Mouse (Mus musculus): ENCODE measurements around the gene Prrt4. TPM values are rescaled to one million over a fixed set of nuclear protein-coding genes. Genes with fewer than 3 reads are reported as not detected.
A peak's percentile ranks its signal among the peaks of the same experiment; 100 is the strongest.
"Not testable (repeated sequence)": the region's sequence is repeated elsewhere in the genome, so short reads cannot be mapped to it uniquely, and the experiment has no call there.

Gene Prrt4
- polyA plus RNA-seq, 1 experiment from 2014 or later = 0.07 TPM

- Histone ChIP-seq H3K4me3 (no peak overlapping the region), H3K27me3 (replicated peaks) (peaks cover 58% of the 10 kb centered on the region), H3K4me1 (peaks cover 38% of the 10 kb centered on the region), H3K4me2 (no peak overlapping the region), H3K9ac (no peak overlapping the region), H3K27ac (no peak overlapping the region), H3K9me3 (replicated peaks) (no peaks in the 10 kb centered on the region), H3K36me3 (no peaks in the 10 kb centered on the region)
- WGBS (ENCODE audit: insufficient replicate concordance) = 0% methylated on average over 1 of the region's 1 CpGs
- ATAC-seq = no peak
Measured at GRCm38 (mm10) chr6:29166196-29166595, 13.2 kb downstream of the Prrt4 start.

DNA sequence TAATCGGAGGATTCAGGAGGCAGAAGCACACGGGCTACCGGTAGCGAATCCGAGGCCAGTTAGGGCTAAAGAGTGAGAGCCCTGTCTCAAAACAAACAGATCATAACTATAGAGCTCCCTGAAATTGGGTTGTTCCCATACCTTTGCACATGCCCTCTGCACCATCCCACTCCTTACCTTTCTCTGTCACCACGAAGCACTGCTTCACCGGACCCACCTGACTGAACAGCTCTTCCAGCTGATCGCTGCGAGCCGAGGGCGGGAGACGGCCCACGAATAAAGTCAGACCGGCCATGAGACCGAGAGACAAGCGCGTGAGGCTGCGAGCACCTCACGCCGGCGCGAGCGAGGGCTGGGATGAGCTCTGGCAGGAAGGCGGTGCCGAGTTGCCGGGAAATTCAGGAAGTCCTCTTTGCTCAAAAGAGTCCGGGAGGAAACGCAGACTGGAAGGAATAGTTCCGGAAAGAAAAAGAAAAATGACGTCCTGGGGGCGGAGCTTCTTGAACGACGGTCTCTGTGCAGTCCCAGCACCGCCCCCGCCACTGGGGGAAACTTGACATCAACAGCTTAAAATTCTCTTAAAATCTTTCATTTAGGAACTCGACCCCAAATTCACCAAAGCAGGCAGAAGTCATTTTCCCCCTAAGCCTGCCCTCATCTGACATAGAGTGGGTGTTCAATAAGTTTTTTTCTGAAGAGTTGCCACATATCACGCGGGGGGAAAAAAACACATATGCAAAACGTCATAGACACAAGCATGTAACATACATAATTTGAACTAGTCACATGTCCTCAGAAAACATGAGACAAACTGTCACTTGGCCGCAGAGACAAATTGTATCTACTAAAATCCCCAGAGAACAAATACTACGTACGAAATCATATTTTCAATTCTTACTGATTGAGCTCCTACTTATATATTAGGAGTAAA lies 14.8 kb downstream of the Prrt4 start, which contains the start of gene Rbm28:
Rbm28 (minus strand) TSS at position 693 of the 931 bp plus-strand sequence.
- peak within 1 kb of the TSS; percentile 87 for H3K9ac ChIP-seq

GRCm38 (mm10) chr6:29161291-29161690 lies 18.1 kb downstream of the Prrt4 start:
- not testable (repeated sequence) for H3K9me3 ChIP-seq (replicated peaks); ATAC-seq; H3K9ac ChIP-seq; H3K27ac ChIP-seq; H3K4me3 ChIP-seq; H3K4me2 ChIP-seq
- H3K36me3 ChIP-seq = peaks cover 41% of the 10 kb centered on the region
- 98% methylated on average over 5 of the region's 5 CpGs for WGBS (ENCODE audit: insufficient replicate concordance)
- peaks cover 10% of the 10 kb centered on the region for H3K27me3 ChIP-seq (replicated peaks)
- peaks cover 25% of the 10 kb centered on the region for H3K4me1 ChIP-seq

More for the DNA sequence above, 14.8 kb downstream of the Prrt4 start, which contains the start of gene Rbm28:
- WGBS (ENCODE audit: insufficient replicate concordance) = 8% methylated on average over 42 of the region's 42 CpGs
- H3K36me3 ChIP-seq = peaks cover 8% of the 10 kb centered on the region
- no peaks in the 10 kb centered on the region for H3K9me3 ChIP-seq (replicated peaks)
- peaks cover 42% of the 10 kb centered on the region for H3K27me3 ChIP-seq (replicated peaks)
- peak within 1 kb of the TSS; percentile 88 for H3K4me3 ChIP-seq
- H3K4me2 ChIP-seq = peak within 1 kb of the TSS; percentile 79
- H3K4me1 ChIP-seq = peaks cover 25% of the 10 kb centered on the region
- peak; percentile 88 for ATAC-seq
- peak within 1 kb of the TSS; percentile 57; the same call in 1 of the 2 replicates for H3K27ac ChIP-seq

DNA sequence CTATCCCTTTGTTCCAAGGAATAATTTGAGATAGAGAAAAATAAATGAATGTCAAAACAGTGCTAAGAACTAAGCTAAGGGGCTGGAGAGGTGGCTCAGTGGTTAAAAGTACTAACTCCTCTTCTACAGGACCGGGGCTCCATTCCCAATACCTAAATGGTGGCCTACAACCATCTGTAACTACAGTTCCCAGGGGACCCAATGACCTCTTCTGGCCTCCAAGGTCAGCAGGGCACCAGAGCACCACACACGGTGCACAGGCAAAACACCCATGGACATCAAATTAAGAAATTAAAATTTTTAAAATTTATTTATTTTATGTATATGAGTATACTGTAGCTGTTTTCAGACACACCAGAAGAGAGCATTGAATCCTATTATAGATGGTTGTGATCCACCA lies 18.6 kb downstream of the Prrt4 start:
- Histone ChIP-seq H3K4me3 (no peak overlapping the region), H3K36me3 (peaks cover 46% of the 10 kb centered on the region), H3K4me2 (no peak overlapping the region), H3K27me3 (replicated peaks) (peaks cover 6% of the 10 kb centered on the region), H3K27ac (no peak overlapping the region), H3K9me3 (replicated peaks) (no peaks in the 10 kb centered on the region), H3K4me1 (peaks cover 25% of the 10 kb centered on the region), H3K9ac (no peak overlapping the region)
- WGBS (ENCODE audit: insufficient replicate concordance) = 75% methylated on average over 2 of the region's 2 CpGs
- ATAC-seq = no peak

DNA sequence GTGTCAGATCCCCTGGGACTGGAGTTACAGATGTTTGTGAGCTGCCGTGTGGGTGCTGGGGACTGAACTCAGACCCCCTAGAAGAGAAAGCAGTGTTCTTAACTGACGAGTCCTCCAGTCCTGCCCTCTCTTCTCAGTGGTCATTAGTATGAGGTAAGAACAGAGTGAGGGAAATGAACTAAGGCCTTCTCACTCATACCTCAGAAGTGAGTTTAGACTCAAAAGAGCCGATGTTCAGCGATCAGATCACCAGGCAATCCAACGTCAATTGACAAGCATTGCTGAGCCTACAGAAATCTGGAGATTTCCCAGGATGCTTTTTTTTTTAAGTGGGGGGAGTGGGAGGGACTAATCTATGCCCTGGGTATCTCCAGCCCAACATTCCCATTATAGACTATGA lies 23.1 kb downstream of the Prrt4 start:
- Histone ChIP-seq H3K4me2 (no peak overlapping the region), H3K4me3 (no peak overlapping the region), H3K9ac (no peak overlapping the region), H3K36me3 (peaks cover 86% of the 10 kb centered on the region), H3K4me1 (no peaks in the 10 kb centered on the region), H3K9me3 (replicated peaks) (no peaks in the 10 kb centered on the region), H3K27me3 (replicated peaks) (no peaks in the 10 kb centered on the region), H3K27ac (no peak overlapping the region)
- no peak for ATAC-seq
- 85% methylated on average over 5 of the region's 5 CpGs for WGBS (ENCODE audit: insufficient replicate concordance)

GRCm38 (mm10) chr6:29150001-29150400 lies 29.4 kb downstream of the Prrt4 start:
- H3K9me3 ChIP-seq (replicated peaks) = no peaks in the 10 kb centered on the region
- ATAC-seq = no peak
- no peak overlapping the region for H3K4me2 ChIP-seq
- peaks cover 4% of the 10 kb centered on the region; the same call in 1 of the 2 replicates for H3K4me1 ChIP-seq
- H3K9ac ChIP-seq = no peak overlapping the region
- peaks cover 59% of the 10 kb centered on the region for H3K36me3 ChIP-seq
- H3K27ac ChIP-seq = no peak overlapping the region
- 80% methylated on average over 1 of the region's 1 CpGs for WGBS (ENCODE audit: insufficient replicate concordance)
- no peaks in the 10 kb centered on the region for H3K27me3 ChIP-seq (replicated peaks)
- H3K4me3 ChIP-seq = no peak overlapping the region

DNA sequence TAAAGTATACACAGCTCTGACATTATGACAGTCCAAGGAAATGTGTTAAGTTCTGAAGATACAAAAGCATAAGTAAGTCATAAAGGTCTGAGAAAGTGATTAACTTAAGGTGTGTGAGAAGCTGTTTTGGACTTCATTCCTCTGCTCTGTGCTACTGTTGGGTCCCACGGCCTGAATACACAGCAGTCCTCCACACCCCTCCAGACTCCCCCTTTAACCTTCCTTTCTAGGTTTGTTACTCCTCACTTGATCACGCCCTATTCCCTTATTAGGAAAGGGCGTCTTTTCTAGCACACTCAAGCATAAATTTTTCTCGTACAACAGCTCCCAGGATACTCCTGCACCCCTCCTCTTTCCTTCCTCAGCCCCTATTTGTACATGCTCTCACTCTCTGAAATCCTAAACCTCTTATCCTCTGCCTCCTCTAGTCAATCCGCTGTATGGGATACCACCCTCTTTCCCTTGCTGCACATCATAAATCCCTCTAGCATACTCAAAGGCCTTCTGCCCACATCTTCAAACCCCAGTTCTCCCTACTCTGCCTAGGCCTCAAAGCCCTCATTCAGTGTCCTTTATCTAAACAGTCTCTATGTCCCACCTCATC lies 31.9 kb downstream of the Prrt4 start:
- ATAC-seq = no peak
- 73% methylated on average over 5 of the region's 5 CpGs for WGBS (ENCODE audit: insufficient replicate concordance)

DNA sequence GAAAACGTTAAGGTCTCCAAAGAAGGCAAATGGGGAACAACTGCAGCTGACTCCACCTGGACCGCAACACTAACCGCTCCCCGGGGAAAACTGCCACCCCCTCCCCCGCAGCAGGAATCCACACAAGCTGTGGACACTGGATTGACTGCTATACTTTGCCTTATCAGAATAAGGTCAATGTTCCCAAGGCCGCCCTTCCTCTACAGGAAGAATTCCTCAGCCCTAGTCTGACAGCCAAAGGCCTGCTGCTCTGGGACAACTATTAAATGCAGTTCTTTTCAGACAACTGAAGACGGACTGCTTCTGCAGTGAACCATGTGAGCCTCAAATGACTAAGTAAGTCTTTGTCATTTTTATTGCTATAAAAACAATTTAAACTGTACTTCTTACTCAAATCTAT lies 32.7 kb downstream of the Prrt4 start:
- Histone ChIP-seq H3K4me1 (peaks cover 4% of the 10 kb centered on the region; the same call in 1 of the 2 replicates), H3K9me3 (replicated peaks) (no peaks in the 10 kb centered on the region), H3K9ac (no peak overlapping the region), H3K4me3 (no peak overlapping the region), H3K27me3 (replicated peaks) (no peaks in the 10 kb centered on the region), H3K27ac (no peak overlapping the region), H3K4me2 (no peak overlapping the region), H3K36me3 (peaks cover 45% of the 10 kb centered on the region)
- WGBS (ENCODE audit: insufficient replicate concordance) = 65% methylated on average over 7 of the region's 7 CpGs
- no peak for ATAC-seq

More for the DNA sequence above, 31.9 kb downstream of the Prrt4 start:
- Histone ChIP-seq H3K27ac (no peak overlapping the region), H3K36me3 (peaks cover 46% of the 10 kb centered on the region), H3K9me3 (replicated peaks) (no peaks in the 10 kb centered on the region), H3K4me1 (peaks cover 4% of the 10 kb centered on the region; the same call in 1 of the 2 replicates), H3K9ac (no peak overlapping the region), H3K27me3 (replicated peaks) (no peaks in the 10 kb centered on the region), H3K4me3 (no peak overlapping the region), H3K4me2 (no peak overlapping the region)

DNA sequence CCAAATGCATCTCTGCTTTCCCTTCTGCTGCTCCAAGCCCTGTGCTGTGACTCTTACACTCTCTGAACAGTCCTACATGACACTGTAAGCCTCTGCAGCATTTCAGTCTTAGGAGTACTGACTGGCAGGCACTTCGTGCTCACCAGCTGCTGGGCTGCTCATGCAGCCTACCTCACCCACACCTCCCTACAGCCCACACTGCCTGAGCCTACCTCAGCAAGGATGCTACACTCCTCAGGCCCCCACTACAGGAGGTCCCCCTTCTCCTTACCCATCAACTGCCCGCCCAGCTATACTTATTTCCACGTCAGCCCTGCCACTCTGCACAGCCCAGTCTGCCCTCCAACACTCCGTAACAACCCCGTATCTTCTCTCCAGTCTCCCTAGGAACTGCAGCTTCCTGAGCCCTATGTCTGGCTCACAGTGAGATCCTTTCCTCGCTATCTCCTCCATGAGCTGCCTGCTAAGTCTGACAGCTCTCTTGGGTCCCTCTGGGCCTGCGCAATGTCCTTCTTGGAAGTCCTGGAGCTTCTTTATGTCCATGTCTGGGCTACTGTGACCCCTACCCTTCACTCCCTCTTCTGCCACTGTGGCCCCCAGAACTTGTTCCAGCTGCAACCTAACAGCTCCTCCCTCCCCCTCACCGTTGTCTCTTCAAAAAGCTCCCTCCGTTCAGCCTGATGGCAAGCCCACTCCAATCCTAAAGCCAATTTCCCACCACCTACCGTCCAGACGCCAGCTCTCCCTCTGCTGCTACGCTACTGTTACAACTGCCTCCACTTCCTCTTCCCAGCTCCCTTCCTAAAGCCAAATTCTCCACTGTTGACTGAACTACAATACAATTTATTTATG lies 33.7 kb downstream of the Prrt4 start:
- peaks cover 4% of the 10 kb centered on the region; the same call in 1 of the 2 replicates for H3K4me1 ChIP-seq
- H3K4me2 ChIP-seq = no peak overlapping the region
- H3K9me3 ChIP-seq (replicated peaks) = no peaks in the 10 kb centered on the region
- WGBS (ENCODE audit: insufficient replicate concordance) = 66% methylated on average over 12 of the region's 12 CpGs
- 0 out of 2 replicates have a peak, but pooled peaks have one; percentile 27 for ATAC-seq
- peak overlapping the region; percentile 38 for H3K27ac ChIP-seq
- no peak overlapping the region for H3K4me3 ChIP-seq
- no peaks in the 10 kb centered on the region for H3K27me3 ChIP-seq (replicated peaks)
- peaks cover 50% of the 10 kb centered on the region for H3K36me3 ChIP-seq
- no peak overlapping the region for H3K9ac ChIP-seq

- Histone ChIP-seq H3K9me3 (replicated peaks) (no peaks in the 10 kb centered on the region), H3K4me1 (peaks cover 4% of the 10 kb centered on the region; the same call in 1 of the 2 replicates), H3K4me3 (no peak overlapping the region), H3K4me2 (no peak overlapping the region), H3K36me3 (peaks cover 55% of the 10 kb centered on the region), H3K9ac (no peak overlapping the region), H3K27ac (peak overlapping the region; percentile 38; the same call in 1 of the 2 replicates), H3K27me3 (replicated peaks) (no peaks in the 10 kb centered on the region)
- no peak for ATAC-seq
- WGBS (ENCODE audit: insufficient replicate concordance) = 76% methylated on average over 3 of the region's 3 CpGs
Measured at GRCm38 (mm10) chr6:29144971-29145370, 34.4 kb downstream of the Prrt4 start.

DNA sequence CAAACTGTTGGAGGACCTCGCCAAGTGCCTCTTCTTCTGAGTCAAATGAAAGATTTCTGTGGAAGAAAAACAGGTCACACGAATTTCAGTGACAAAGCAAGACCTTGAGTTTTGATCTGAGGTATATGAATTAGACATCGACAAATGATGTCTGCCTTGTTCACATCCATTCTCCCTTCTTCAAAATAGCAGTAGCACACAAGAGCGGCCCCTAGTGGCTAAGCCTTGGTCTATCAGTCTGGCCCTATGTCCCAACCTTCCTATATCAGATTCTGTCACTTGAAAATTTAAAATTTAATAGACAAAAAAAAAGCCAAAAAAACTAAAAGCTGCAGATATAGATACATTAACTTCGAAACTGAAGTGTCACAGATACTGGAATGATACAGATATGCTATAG lies 35.8 kb downstream of the Prrt4 start:
- no peak for ATAC-seq
- Histone ChIP-seq H3K4me2 (no peak overlapping the region), H3K36me3 (peaks cover 49% of the 10 kb centered on the region), H3K27me3 (replicated peaks) (no peaks in the 10 kb centered on the region), H3K4me1 (peaks cover 4% of the 10 kb centered on the region; the same call in 1 of the 2 replicates), H3K9ac (no peak overlapping the region), H3K4me3 (no peak overlapping the region), H3K9me3 (replicated peaks) (no peaks in the 10 kb centered on the region), H3K27ac (no peak overlapping the region)
- WGBS (ENCODE audit: insufficient replicate concordance) = 35% methylated on average over 5 of the region's 5 CpGs
